Mouse (Mus musculus) embryonic facial prominence, embryonic 15.5 days (tissue): Measurements from ENCODE around the gene St6gal1. TPM values are rescaled to one million over a fixed set of nuclear protein-coding genes. Genes with fewer than 3 reads are reported as not detected.

ENCODE experiments used
- ATAC-seq: fragments of 200-750 bp; cut with Nextera tagmentation; 2 replicates; pipeline ENCODE4 v1.8.0; 2017; ENCODE audit warnings: low read depth, moderate TSS enrichment; ENCODE audit not compliant: insufficient number of reproducible peaks, low FRiP score, low TSS enrichment
- H3K27ac ChIP-seq: fragments of 300-500 bp; sonication (generic); replicated peaks from 2 replicates; pipeline ENCODE4 v1.5.1; 2015; ENCODE audit warnings: mild to moderate bottlenecking, inconsistent platforms
- H3K27me3 ChIP-seq: fragments of 300-500 bp; sonication (generic); 2 replicates; pipeline ENCODE4 v1.6.1; 2015; ENCODE audit warnings: inconsistent platforms
- H3K36me3 ChIP-seq: fragments of 300-500 bp; sonication (generic); 2 replicates; pipeline ENCODE4 v1.6.1; 2015; ENCODE audit warnings: mild to moderate bottlenecking, inconsistent platforms
- H3K4me1 ChIP-seq: fragments of 300-500 bp; sonication (generic); 2 replicates; pipeline ENCODE4 v1.6.1; 2015; ENCODE audit warnings: inconsistent platforms
- H3K4me2 ChIP-seq: fragments of 300-500 bp; sonication (generic); replicated peaks from 2 replicates; pipeline ENCODE4 v1.6.1; 2015; ENCODE audit warnings: mild to moderate bottlenecking, inconsistent platforms
- H3K4me3 ChIP-seq: fragments of 300-500 bp; sonication (generic); replicated peaks from 2 replicates; pipeline ENCODE4 v1.5.1; 2015; ENCODE audit warnings: mild to moderate bottlenecking, inconsistent platforms
- H3K9ac ChIP-seq: fragments of 300-500 bp; sonication (generic); 2 replicates; pipeline ENCODE4 v1.6.1; 2015; ENCODE audit warnings: inconsistent platforms
- H3K9me3 ChIP-seq: fragments of 300-500 bp; sonication (generic); replicated peaks from 2 replicates; pipeline ENCODE4 v1.6.1; 2016; ENCODE audit warnings: inconsistent platforms
- WGBS: fragments of 180-500 bp; shearing (Covaris S2); methylation state at CpG from one replicate; pipeline ENCODE4 v1.1.7; 2015; 5-methylcytosine and 5-hydroxymethylcytosine counted together
- polyA plus RNA-seq: library from polyadenylated mRNA; unstranded; fragments of >200 nt; fragmentation: Nextera tagmentation; extraction: Ambion mirVana; gene quantifications from 2 replicates; pipeline ENCODE4 v1.2.1, GENCODE M21; 2015

The St6gal1 gene
- polyA plus RNA-seq, 1 experiment from 2014 or later: 16.5 TPM

- H3K27ac ChIP-seq: peak overlapping the region; percentile 55; the same call in 1 of the 2 replicates
- peak overlapping the region; percentile 96 for H3K4me2 ChIP-seq
- H3K9ac ChIP-seq: no peak overlapping the region
- ATAC-seq: no peak
- no peaks in the 10 kb centered on the region for H3K9me3 ChIP-seq
- WGBS: 27% methylated on average over 12 of the region's 12 CpGs
- H3K4me1 ChIP-seq: peaks cover 29% of the 10 kb centered on the region
- H3K36me3 ChIP-seq: no peaks in the 10 kb centered on the region
- no peaks in the 10 kb centered on the region for H3K27me3 ChIP-seq
- H3K4me3 ChIP-seq: peak overlapping the region; percentile 67
Measured at GRCm38 (mm10) chr16:23223871-23224469, 570 bp upstream of the St6gal1 start.

GRCm38 (mm10) chr16:23225069-23225721 is 655 bp downstream of the St6gal1 start:
- ATAC-seq: peak; percentile 61
- Histone ChIP-seq H3K4me1 (peaks cover 29% of the 10 kb centered on the region), H3K4me3 (peak overlapping the region; percentile 67), H3K36me3 (no peaks in the 10 kb centered on the region), H3K27me3 (no peaks in the 10 kb centered on the region), H3K9ac (peak overlapping the region; percentile 65), H3K9me3 (no peaks in the 10 kb centered on the region), H3K4me2 (peak overlapping the region; percentile 96), H3K27ac (peak overlapping the region; percentile 84)
- under 1% methylated on average over 46 of the region's 46 CpGs for WGBS

DNA sequence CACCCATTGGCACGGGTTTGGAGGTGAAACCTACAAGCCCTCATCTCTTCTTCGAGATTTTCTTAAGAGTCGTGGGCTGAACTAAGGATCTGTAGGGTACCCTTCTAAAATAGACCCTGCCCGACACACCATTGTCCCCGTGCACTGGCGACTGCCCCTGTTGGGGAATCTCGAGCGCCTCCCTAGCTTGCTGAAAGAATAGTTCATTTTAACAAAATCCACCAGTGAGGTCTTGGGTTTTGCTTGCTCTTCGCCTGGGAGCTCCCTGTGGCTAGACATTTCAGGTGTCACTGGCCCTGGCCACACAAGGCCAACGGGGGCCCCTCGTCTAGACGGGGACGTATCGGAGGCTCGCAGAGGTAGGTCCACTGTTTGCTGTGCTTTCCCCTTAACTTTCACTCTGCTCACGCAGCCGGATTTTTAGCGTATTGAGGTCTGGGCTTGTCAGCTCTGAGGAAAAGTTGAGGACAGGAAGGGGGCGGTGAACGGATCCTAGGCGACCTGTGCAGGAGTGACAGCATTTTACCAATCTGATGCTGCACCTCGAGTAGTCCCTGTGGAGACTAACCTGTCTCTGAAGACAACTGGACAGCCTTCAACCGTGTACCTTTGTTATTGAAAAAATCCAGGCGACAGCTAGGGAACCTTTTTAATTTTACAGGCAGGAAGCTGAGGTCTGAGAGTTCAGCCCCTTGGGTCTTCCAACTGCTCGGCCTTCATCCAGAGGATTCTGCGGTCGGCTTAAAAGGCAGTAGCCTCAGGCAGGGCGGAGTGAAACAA is 1.5 kb downstream of the St6gal1 start:
- H3K4me1 ChIP-seq: peaks cover 29% of the 10 kb centered on the region
- H3K4me3 ChIP-seq: peak overlapping the region; percentile 67
- no peaks in the 10 kb centered on the region for H3K27me3 ChIP-seq
- under 1% methylated on average over 28 of the region's 28 CpGs for WGBS
- ATAC-seq: peak; percentile 36; the same call in 1 of the 2 replicates
- no peaks in the 10 kb centered on the region for H3K9me3 ChIP-seq
- no peaks in the 10 kb centered on the region for H3K36me3 ChIP-seq
- H3K27ac ChIP-seq: peak overlapping the region; percentile 84
- peak overlapping the region; percentile 96 for H3K4me2 ChIP-seq
- peak overlapping the region; percentile 65 for H3K9ac ChIP-seq

- Histone ChIP-seq H3K4me3 (peak overlapping the region; percentile 67), H3K4me2 (peak overlapping the region; percentile 96), H3K9me3 (no peaks in the 10 kb centered on the region), H3K9ac (peak overlapping the region; percentile 65), H3K36me3 (no peaks in the 10 kb centered on the region), H3K4me1 (peaks cover 29% of the 10 kb centered on the region), H3K27me3 (no peaks in the 10 kb centered on the region), H3K27ac (peak overlapping the region; percentile 84)
- WGBS: 8% methylated on average over 14 of the region's 14 CpGs
- ATAC-seq: no peak
Measured at GRCm38 (mm10) chr16:23226601-23227351, 2.2 kb downstream of the St6gal1 start.

DNA sequence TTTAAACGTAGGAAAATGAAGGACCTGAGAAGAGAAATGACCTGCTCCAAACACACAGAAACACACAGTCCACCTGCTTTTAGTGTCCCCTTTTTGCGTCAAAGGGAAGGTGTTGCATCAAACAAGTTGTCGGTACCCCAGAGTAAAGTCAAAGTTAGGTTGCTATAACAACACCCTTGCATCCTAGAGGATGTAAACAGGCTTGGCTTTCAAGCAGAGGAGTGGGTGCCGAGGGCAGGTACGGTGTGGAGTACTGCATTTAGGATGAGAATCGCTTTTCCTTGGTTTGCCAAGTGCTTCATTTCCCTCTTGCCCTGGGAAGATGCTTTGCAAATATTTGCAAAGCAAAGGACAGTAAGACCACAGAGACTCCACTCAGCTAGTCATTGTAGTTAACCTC is 3.3 kb downstream of the St6gal1 start:
- peaks cover 29% of the 10 kb centered on the region for H3K4me1 ChIP-seq

DNA sequence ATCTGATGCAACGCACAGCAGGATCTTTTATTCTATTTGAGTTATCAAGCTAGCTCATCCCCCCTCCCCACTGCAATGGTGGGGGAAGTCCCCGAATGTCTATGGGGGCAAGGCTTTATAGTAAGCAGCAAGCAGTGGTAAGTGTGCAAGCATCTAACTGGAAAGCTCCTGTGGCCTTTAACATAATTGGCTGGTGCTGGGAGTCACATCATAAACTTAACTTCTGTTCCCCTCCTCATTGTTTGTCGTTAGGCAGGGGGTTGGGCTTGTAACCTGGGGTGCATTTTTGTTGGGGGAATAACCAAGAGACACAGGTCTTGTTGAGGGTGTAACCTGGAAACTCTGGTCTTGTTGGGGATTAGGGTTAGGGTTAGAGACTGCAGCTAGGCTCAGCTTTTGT is 3.9 kb downstream of the St6gal1 start:
- no peak for ATAC-seq
- H3K4me3 ChIP-seq: no peak overlapping the region
- H3K4me1 ChIP-seq: peaks cover 29% of the 10 kb centered on the region
- H3K9me3 ChIP-seq: no peaks in the 10 kb centered on the region
- H3K27ac ChIP-seq: no peak overlapping the region
- no peaks in the 10 kb centered on the region for H3K27me3 ChIP-seq
- no peaks in the 10 kb centered on the region for H3K36me3 ChIP-seq
- H3K9ac ChIP-seq: no peak overlapping the region
- whole genome bisulfite sequencing: 52% methylated on average over 3 of the region's 3 CpGs
- H3K4me2 ChIP-seq: no peak overlapping the region

More for the DNA sequence above, 3.3 kb downstream of the St6gal1 start:
- Histone ChIP-seq H3K36me3 (no peaks in the 10 kb centered on the region), H3K27me3 (no peaks in the 10 kb centered on the region), H3K9me3 (no peaks in the 10 kb centered on the region), H3K4me2 (peak overlapping the region; percentile 21; the same call in 1 of the 2 replicates), H3K9ac (no peak overlapping the region), H3K27ac (no peak overlapping the region), H3K4me3 (no peak overlapping the region)
- no peak for ATAC-seq
- WGBS: 45% methylated on average over 6 of the region's 6 CpGs

DNA sequence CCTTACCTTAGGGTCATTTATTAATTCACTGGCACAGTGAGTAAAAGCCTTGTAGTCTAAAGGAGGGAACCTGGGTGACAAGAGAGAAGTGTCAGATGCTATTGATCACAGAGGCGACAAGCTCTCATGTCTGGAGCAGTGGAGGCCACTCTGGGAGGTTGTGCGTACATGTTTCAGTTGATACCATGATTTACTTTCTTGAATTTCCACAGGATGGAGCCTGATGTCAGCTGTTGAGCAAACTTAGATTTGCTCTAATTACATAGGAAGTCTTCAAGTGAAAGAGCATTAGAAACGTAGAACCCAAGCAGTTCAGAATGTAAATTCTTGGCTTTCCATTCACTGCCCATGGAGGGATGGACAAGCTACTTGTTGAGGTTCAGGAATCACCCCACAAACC is 5.4 kb downstream of the St6gal1 start:
- no peak for ATAC-seq
- no peak overlapping the region for H3K4me3 ChIP-seq
- no peaks in the 10 kb centered on the region for H3K36me3 ChIP-seq
- no peaks in the 10 kb centered on the region for H3K9me3 ChIP-seq
- H3K4me1 ChIP-seq: 0 out of 2 replicates have a peak, but pooled peaks cover 18% of the 10 kb centered on the region
- 65% methylated on average over 3 of the region's 3 CpGs for WGBS
- H3K9ac ChIP-seq: no peak overlapping the region
- H3K27ac ChIP-seq: no peak overlapping the region
- no peak overlapping the region for H3K4me2 ChIP-seq
- no peaks in the 10 kb centered on the region for H3K27me3 ChIP-seq

- 79% methylated on average over 4 of the region's 4 CpGs for WGBS
- Histone ChIP-seq H3K27ac (no peak overlapping the region), H3K9me3 (no peaks in the 10 kb centered on the region)
Measured at GRCm38 (mm10) chr16:23231168-23231567, 6.6 kb downstream of the St6gal1 start.

GRCm38 (mm10) chr16:23232691-23233090 is 8.2 kb downstream of the St6gal1 start:
- no peak for ATAC-seq
- H3K4me3 ChIP-seq: no peak overlapping the region
- H3K4me2 ChIP-seq: no peak overlapping the region
- no peaks in the 10 kb centered on the region for H3K27me3 ChIP-seq
- no peak overlapping the region for H3K27ac ChIP-seq
- H3K9me3 ChIP-seq: no peaks in the 10 kb centered on the region
- 69% methylated on average over 7 of the region's 7 CpGs for WGBS
- H3K36me3 ChIP-seq: no peaks in the 10 kb centered on the region
- H3K9ac ChIP-seq: no peak overlapping the region
- H3K4me1 ChIP-seq: 0 out of 2 replicates have a peak, but pooled peaks cover 9% of the 10 kb centered on the region

More at GRCm38 (mm10) chr16:23231168-23231567, 6.6 kb downstream of the St6gal1 start:
- H3K4me1 ChIP-seq: 0 out of 2 replicates have a peak, but pooled peaks cover 15% of the 10 kb centered on the region
- H3K4me3 ChIP-seq: no peak overlapping the region
- H3K27me3 ChIP-seq: no peaks in the 10 kb centered on the region
- no peaks in the 10 kb centered on the region for H3K36me3 ChIP-seq
- H3K9ac ChIP-seq: no peak overlapping the region
- no peak overlapping the region for H3K4me2 ChIP-seq
- ATAC-seq: no peak

- Histone ChIP-seq H3K4me1 (0 out of 2 replicates have a peak, but pooled peaks cover 7% of the 10 kb centered on the region), H3K27ac (no peak overlapping the region), H3K27me3 (no peaks in the 10 kb centered on the region)
Measured at GRCm38 (mm10) chr16:23233496-23233895, 9.0 kb downstream of the St6gal1 start.

More at GRCm38 (mm10) chr16:23233496-23233895, 9.0 kb downstream of the St6gal1 start:
- Histone ChIP-seq H3K9me3 (no peaks in the 10 kb centered on the region), H3K9ac (no peak overlapping the region), H3K36me3 (no peaks in the 10 kb centered on the region), H3K4me2 (no peak overlapping the region), H3K4me3 (no peak overlapping the region)
- 85% methylated on average over 10 of the region's 10 CpGs for WGBS
- no peak for ATAC-seq
